Mouse (Mus musculus) testis, adult 10 weeks (tissue): ENCODE results near the gene Aff2. TPM values are rescaled to one million over a fixed set of nuclear protein-coding genes. Genes with fewer than 3 reads are reported as not detected.

Experiments used
- polyA plus RNA-seq: library from polyadenylated mRNA; stranded (reverse); fragments of 350-450 nt; fragmentation: Illumina TruSeq; extraction: RNeasy Lipid Tissue Mini Kit (QIAGEN cat#74804); gene quantifications from one replicate; pipeline ENCODE4 v1.2.3, GENCODE M21; 2014; ENCODE audit warnings: low read depth, low replicate concordance

Gene Aff2
- 2.1 TPM for polyA plus RNA-seq

DNA sequence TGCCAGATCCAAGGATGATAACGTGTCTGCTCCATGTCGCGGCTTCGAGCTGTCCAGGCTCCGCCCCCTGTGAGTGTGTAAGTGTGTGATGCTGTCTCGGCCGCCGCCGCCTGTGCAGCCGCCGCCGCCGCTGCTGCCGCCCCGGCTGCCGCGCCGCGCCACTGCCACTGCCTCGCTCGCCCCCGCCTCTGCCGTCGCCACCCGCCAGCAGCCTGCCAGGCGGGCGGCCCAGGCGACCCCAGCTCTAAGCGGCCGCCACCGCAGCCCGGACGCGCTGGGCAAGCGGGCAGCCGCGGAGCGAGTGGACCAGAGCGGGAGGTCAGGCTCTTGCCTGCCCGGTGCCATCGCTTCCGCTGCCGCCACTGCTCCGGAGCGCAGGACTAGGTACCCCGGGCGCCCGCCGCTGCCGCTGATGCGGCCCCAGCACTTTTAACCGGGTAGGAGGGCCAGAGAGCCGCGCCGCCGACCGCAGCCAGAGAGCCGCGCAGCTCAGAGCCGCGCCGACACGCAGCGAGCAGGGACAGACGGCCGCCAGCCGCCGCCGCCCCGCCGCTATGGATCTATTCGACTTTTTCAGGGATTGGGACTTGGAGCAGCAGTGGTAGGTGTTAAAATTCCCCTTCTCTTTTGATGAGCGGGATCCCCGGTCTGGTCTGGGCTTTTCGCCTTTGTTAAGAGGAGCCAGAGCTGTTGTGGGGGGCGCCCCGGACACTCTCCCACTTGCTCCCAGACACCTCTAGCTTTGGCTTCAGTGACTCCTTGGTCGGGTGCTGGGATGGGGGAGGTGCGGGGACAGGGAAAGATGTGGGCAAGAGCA, at the start of gene Aff2:
Aff2 (plus strand) TSS at position 57 of the 817 bp plus-strand sequence.

